Mouse (Mus musculus): ENCODE measurements around the gene Nme9.

- TF ChIP-seq POLR2A (IDR thresholded peaks at IDR 0.05; ENCODE audit: insufficient read length, low read depth) (no peak), POLR2AphosphoS2 (IDR thresholded peaks at IDR 0.05; ENCODE audit: insufficient read length, low read depth) (no peak), E2F4 (IDR thresholded peaks at IDR 0.05; ENCODE audit: insufficient read depth) (no peak), MYOG (IDR thresholded peaks at IDR 0.05; ENCODE audit: control insufficient read depth in 1 of 3, insufficient read depth in 1 of 3, insufficient read length in 2 of 3, low read depth in 2 of 3) (no peak), USF1 (IDR thresholded peaks at IDR 0.05; ENCODE audit: low read depth) (no peak), CEBPB (IDR thresholded peaks at IDR 0.05; ENCODE audit: insufficient read depth, poor library complexity, severe bottlenecking) (no peak), MAX (IDR thresholded peaks at IDR 0.05; ENCODE audit: low read depth) (no peak), SRF (IDR thresholded peaks at IDR 0.05; ENCODE audit: control insufficient read depth, insufficient read length, low read depth) (no peak), MYOD1 (IDR thresholded peaks at IDR 0.05; ENCODE audit: control insufficient read depth in 1 of 3, insufficient read length in 2 of 3, low read depth in 2 of 3) (no peak), TCF12 (IDR thresholded peaks at IDR 0.05; ENCODE audit: insufficient read depth, poor library complexity, severe bottlenecking) (no peak), TCF3 (IDR thresholded peaks at IDR 0.05; ENCODE audit: insufficient read length, low read depth) (no peak)
Measured at GRCm38 (mm10) chr9:99505875-99506274, 54.6 kb downstream of the Nme9 start.

Measured in myocyte (in vitro differentiated cells).